Mouse (Mus musculus): ENCODE data around the gene Nsdhl. TPM values are rescaled to one million over a fixed set of nuclear protein-coding genes. Genes with fewer than 3 reads are reported as not detected.
A peak's percentile ranks its signal among the peaks of the same experiment; 100 is the strongest.

Nsdhl gene
- polyA plus RNA-seq, 1 experiment from 2014 or later = 23.3 TPM

DNA sequence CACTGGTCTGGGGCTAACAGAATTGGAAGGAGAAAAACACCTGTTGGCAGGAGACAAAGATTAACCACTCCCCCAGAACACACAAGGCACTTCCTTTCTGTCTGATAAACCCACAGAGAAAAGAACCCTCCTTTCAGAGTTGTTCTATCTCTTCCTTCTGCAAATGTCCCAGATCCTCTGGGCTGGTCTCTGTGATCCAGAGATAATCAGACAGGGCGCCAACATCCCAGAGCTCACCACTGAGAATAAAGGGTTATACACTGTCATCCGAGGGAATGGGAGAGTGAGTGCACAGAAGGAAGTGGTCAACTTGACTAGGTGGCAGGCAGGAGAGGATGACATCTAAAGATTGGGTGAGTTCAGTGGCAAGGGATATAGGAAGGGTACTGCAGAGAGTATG lies 67.2 kb downstream of the Nsdhl start:
- WGBS = 79% methylated on average over 2 of the region's 2 CpGs
- H3K9ac ChIP-seq = no peak overlapping the region
- H3K4me1 ChIP-seq (ENCODE audit: insufficient read depth) = no peaks in the 10 kb centered on the region
- no peak overlapping the region for H3K4me3 ChIP-seq (ENCODE audit: low read depth, low read length)
- no peaks in the 10 kb centered on the region for H3K9me3 ChIP-seq (ENCODE audit: low read depth, low read length)
- no peak for TF ChIP-seq CTCF (IDR thresholded peaks at IDR 0.05; ENCODE audit: low read depth)
- H3K27me3 ChIP-seq (ENCODE audit: insufficient read depth, low read length) = no peaks in the 10 kb centered on the region
- H3K4me2 ChIP-seq = no peak overlapping the region
- no peak for DNase-seq
- no peak overlapping the region for H3K27ac ChIP-seq (ENCODE audit: low read depth)
- no peak for ATAC-seq (ENCODE audit: insufficient read depth)
- H3K36me3 ChIP-seq (ENCODE audit: insufficient read depth) = no peaks in the 10 kb centered on the region

DNA sequence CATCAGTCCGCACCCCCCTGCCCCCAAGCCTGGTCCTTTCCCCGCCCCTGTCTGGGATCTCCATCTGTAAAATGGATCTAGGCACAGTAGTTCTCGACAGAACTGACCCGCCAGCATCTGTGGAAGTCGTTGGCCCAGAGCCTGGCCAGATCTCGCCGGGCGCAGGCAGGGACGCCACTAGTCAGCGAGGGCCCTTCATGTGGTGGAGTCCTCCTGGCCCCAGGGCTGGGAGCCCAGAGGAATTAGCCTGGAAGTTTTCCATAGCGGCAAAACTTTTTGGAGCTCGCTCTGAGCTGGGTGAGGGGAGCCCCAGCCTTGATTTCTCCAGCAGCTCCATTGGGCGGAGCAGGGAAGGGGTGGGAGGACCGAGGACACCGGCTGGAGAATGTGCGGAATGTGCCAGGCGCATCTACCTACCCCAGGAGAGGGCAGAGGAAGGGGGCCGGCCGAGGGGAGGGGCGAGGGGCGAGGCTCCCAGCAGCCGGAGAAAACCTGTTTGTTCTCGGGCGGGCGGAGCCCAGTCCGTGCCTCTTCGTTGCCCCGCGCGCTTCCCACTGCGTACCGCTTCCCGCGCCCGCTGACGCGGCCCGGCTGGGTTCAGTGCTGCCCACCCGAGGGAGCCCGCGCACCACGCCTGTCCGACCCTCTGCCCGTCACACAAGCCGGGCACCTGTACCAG lies 68.6 kb downstream of the Nsdhl start, which contains the start of gene Zfp185:
TSS of gene Zfp185 (plus strand) at position 499 of the 679 bp plus-strand sequence.
- ATAC-seq (ENCODE audit: insufficient read depth) = peak; percentile 86
- H3K4me1 ChIP-seq (ENCODE audit: insufficient read depth) = no peaks in the 10 kb centered on the region
- H3K4me3 ChIP-seq (ENCODE audit: low read depth, low read length) = peak within 1 kb of the TSS; percentile 36
- no peak within 1 kb of the TSS for H3K27ac ChIP-seq (ENCODE audit: low read depth)
- no peak for TF ChIP-seq CTCF (IDR thresholded peaks at IDR 0.05; ENCODE audit: low read depth)
- H3K36me3 ChIP-seq (ENCODE audit: insufficient read depth) = no peaks in the 10 kb centered on the region
- peak within 1 kb of the TSS; percentile 29; the same call in 1 of the 2 replicates for H3K9ac ChIP-seq
- 12% methylated on average over 43 of the region's 45 CpGs for WGBS
- no peaks in the 10 kb centered on the region for H3K27me3 ChIP-seq (ENCODE audit: insufficient read depth, low read length)
- peak within 1 kb of the TSS; percentile 63 for H3K4me2 ChIP-seq
- peak; percentile 63 for DNase-seq
- H3K9me3 ChIP-seq (ENCODE audit: low read depth, low read length) = no peaks in the 10 kb centered on the region

DNA sequence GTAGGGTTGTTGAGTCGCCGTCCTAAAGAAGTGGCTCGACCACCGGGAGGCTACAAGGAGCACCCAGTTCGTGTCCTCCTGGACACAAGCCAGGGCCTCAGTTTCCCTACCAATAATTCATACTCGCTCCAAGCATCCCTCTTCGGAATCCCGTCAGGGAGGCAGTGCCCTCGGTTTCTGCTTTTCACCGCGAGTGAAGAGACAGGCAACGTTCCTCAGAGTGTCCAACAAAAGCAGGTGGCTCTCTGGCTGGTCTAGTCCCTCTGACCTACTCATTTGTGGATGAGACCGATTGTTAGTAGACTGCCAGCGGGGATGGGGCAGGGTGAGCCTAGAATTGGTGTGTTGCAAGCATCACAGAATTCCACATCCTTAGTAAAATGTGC lies 69.2 kb downstream of the Nsdhl start:
- no peak for TF ChIP-seq CTCF (IDR thresholded peaks at IDR 0.05; ENCODE audit: low read depth)
- DNase-seq (no peak), ATAC-seq (ENCODE audit: insufficient read depth) (no peak)
- Histone ChIP-seq H3K4me1 (ENCODE audit: insufficient read depth) (no peaks in the 10 kb centered on the region), H3K27me3 (ENCODE audit: insufficient read depth, low read length) (no peaks in the 10 kb centered on the region), H3K9ac (peak overlapping the region; percentile 29; the same call in 1 of the 2 replicates), H3K27ac (ENCODE audit: low read depth) (no peak overlapping the region), H3K4me3 (ENCODE audit: low read depth, low read length) (peak overlapping the region; percentile 36), H3K36me3 (ENCODE audit: insufficient read depth) (no peaks in the 10 kb centered on the region), H3K4me2 (peak overlapping the region; percentile 63), H3K9me3 (ENCODE audit: low read depth, low read length) (no peaks in the 10 kb centered on the region)
- WGBS = 15% methylated on average over 14 of the region's 14 CpGs

DNA sequence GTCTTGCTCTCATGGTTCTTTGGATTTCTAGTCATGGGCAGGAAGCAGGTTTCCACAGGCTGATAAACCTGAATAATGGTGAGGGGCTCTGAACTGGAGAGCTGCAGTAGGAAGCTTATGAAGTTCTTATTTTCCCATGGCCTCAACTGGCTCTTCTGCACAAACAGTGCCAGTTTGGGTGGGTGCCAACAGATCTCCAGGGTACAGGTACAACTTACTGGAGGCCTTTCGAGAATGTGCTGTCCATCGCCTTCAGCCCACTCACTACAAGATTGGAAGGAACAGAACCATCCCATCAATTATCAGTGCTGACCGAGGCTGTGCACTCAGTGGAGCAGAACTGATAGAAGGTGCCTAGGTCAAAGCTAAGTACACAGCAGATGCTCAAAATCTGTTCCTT lies 70.1 kb downstream of the Nsdhl start:
- no peak for TF ChIP-seq CTCF (IDR thresholded peaks at IDR 0.05; ENCODE audit: low read depth)
- 82% methylated on average over 3 of the region's 3 CpGs for WGBS
- Histone ChIP-seq H3K4me3 (ENCODE audit: low read depth, low read length) (no peak overlapping the region), H3K9ac (no peak overlapping the region), H3K27ac (ENCODE audit: low read depth) (no peak overlapping the region), H3K27me3 (ENCODE audit: insufficient read depth, low read length) (no peaks in the 10 kb centered on the region), H3K36me3 (ENCODE audit: insufficient read depth) (no peaks in the 10 kb centered on the region), H3K9me3 (ENCODE audit: low read depth, low read length) (no peaks in the 10 kb centered on the region), H3K4me1 (ENCODE audit: insufficient read depth) (no peaks in the 10 kb centered on the region), H3K4me2 (no peak overlapping the region)
- ATAC-seq (ENCODE audit: insufficient read depth) (no peak), DNase-seq (no peak)

DNA sequence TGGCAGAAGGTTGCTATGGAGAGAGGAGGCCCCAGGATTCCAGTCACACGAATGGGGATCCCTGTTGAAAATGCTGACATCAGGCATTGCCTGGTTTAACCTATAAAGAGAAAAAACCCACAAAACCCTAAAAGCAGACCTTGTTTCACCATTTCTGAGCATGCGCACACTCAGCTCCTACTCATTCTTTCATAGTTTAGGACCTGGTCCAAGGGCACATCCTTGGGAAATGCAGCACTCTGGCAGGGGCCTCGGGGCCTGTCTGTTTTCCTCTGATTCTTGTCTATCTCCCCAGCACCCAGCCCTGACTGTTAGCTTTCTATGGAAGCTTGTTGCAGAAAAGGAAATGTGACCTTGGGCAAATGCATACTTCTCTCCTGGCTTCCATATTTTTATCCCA lies 72.2 kb downstream of the Nsdhl start:
- H3K36me3 ChIP-seq (ENCODE audit: insufficient read depth) = no peaks in the 10 kb centered on the region
- DNase-seq (no peak), ATAC-seq (ENCODE audit: insufficient read depth) (no peak)
- H3K9me3 ChIP-seq (ENCODE audit: low read depth, low read length) = no peaks in the 10 kb centered on the region
- 63% methylated on average over 3 of the region's 3 CpGs for WGBS
- no peak overlapping the region for H3K27ac ChIP-seq (ENCODE audit: low read depth)
- no peak overlapping the region for H3K4me2 ChIP-seq
- no peaks in the 10 kb centered on the region for H3K27me3 ChIP-seq (ENCODE audit: insufficient read depth, low read length)
- H3K9ac ChIP-seq = no peak overlapping the region
- no peak overlapping the region for H3K4me3 ChIP-seq (ENCODE audit: low read depth, low read length)
- TF ChIP-seq CTCF (IDR thresholded peaks at IDR 0.05; ENCODE audit: low read depth) = no peak
- no peaks in the 10 kb centered on the region for H3K4me1 ChIP-seq (ENCODE audit: insufficient read depth)

DNA sequence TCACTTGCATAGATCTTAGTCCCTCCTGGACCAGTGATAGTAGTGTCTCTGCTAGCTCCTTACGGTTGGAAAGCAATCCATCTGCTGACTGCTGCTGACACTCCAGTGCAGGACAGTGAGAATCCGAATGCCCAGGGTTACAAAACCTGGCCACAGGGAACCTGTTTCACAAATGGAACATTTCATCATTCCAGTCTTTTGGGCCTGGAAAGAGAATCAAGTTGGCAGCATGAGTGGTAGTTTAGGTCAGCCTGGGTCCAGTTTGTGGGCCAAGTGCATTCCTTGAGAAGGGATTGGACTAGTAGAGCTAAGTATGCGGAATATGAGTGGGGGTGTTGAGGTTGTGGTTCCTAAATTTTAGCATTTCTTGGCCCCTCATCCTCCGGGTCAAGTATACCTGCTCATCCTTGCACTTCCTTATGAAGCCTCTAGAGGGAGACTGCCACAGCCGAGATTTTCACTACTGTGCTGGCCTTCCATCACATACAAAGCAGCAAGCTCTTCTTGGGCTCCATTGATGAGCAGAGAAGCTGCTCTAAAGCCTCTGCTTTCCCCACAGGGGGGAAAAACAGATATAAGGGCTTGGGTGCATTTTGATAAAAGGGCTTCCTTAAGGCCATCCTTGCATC lies 74.0 kb downstream of the Nsdhl start:
- peak; percentile 14 for DNase-seq
- Histone ChIP-seq H3K4me2 (no peak overlapping the region), H3K9me3 (ENCODE audit: low read depth, low read length) (no peaks in the 10 kb centered on the region), H3K27ac (ENCODE audit: low read depth) (no peak overlapping the region), H3K36me3 (ENCODE audit: insufficient read depth) (no peaks in the 10 kb centered on the region), H3K4me3 (ENCODE audit: low read depth, low read length) (no peak overlapping the region), H3K9ac (no peak overlapping the region), H3K4me1 (ENCODE audit: insufficient read depth) (no peaks in the 10 kb centered on the region), H3K27me3 (ENCODE audit: insufficient read depth, low read length) (no peaks in the 10 kb centered on the region)
- 51% methylated on average over 5 of the region's 5 CpGs for WGBS
- ATAC-seq (ENCODE audit: insufficient read depth) = no peak
- TF ChIP-seq CTCF (IDR thresholded peaks at IDR 0.05; ENCODE audit: low read depth) = peak; percentile 47

DNA sequence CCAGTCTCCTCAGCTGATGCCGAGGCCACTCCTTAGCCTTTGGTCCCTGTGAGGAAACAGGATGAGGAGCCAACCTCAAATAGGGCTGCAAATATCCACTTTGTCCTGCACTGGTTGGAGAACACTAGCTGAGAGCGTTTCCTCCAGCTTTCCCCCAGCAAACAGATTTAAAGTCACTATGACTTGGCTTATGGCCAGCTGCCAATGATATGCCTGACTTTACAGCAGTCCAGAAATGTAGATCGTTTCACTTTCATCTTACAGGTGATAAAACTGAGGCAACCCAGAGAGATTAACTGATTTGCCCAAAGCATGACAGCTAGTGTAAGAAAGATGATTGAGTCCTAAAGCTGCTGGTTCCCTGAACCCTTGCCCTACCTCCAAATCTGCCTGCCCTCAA lies 77.2 kb downstream of the Nsdhl start:
- H3K4me2 ChIP-seq = no peak overlapping the region
- ATAC-seq (ENCODE audit: insufficient read depth) (no peak), DNase-seq (peak; percentile 36)
- no peaks in the 10 kb centered on the region for H3K36me3 ChIP-seq (ENCODE audit: insufficient read depth)
- no peaks in the 10 kb centered on the region for H3K4me1 ChIP-seq (ENCODE audit: insufficient read depth)
- no peak overlapping the region for H3K27ac ChIP-seq (ENCODE audit: low read depth)
- no peak for TF ChIP-seq CTCF (IDR thresholded peaks at IDR 0.05; ENCODE audit: low read depth)
- H3K9ac ChIP-seq = no peak overlapping the region
- H3K9me3 ChIP-seq (ENCODE audit: low read depth, low read length) = no peaks in the 10 kb centered on the region
- no peaks in the 10 kb centered on the region for H3K27me3 ChIP-seq (ENCODE audit: insufficient read depth, low read length)
- no peak overlapping the region for H3K4me3 ChIP-seq (ENCODE audit: low read depth, low read length)
- 45% methylated on average over 3 of the region's 3 CpGs for WGBS
